Mouse (Mus musculus) midbrain, postnatal 0 days (tissue): ENCODE results near the gene Rab3gap2. TPM values are rescaled to one million over a fixed set of nuclear protein-coding genes. Genes with fewer than 3 reads are reported as not detected.
A peak's percentile ranks its signal among the peaks of the same experiment; 100 is the strongest.
"Not testable (repeated sequence)": the region's sequence is repeated elsewhere in the genome, so short reads cannot be mapped to it uniquely, and the experiment has no call there.

Source experiments
- ATAC-seq: fragments of 200-750 bp; cut with Nextera tagmentation; 2 replicates; pipeline ENCODE4 v1.8.0; 2017; ENCODE audit warnings: moderate number of reproducible peaks, mild to moderate bottlenecking, moderate TSS enrichment, moderate library complexity; ENCODE audit not compliant: low FRiP score
- DNase-seq: peaks from one replicate; pipeline ENCODE4 v3.0.0-alpha.2; 2015; ENCODE audit warnings: low spot score
- H3K27ac ChIP-seq: fragments of 300-500 bp; sonication (generic); 2 replicates; pipeline ENCODE4 v1.5.1; 2014; ENCODE audit warnings: low read depth, mild to moderate bottlenecking, low read length, mixed read lengths
- H3K27me3 ChIP-seq: fragments of 300-500 bp; sonication (generic); 2 replicates; pipeline ENCODE4 v1.6.1; 2014; ENCODE audit warnings: low read length, control low read depth, mixed read lengths; ENCODE audit not compliant: insufficient read depth
- H3K36me3 ChIP-seq: fragments of 300-500 bp; sonication (generic); 2 replicates; pipeline ENCODE4 v1.6.1; 2014; ENCODE audit warnings: low read length, control low read depth, mixed read lengths; ENCODE audit not compliant: insufficient read depth
- H3K4me1 ChIP-seq: fragments of 300-500 bp; sonication (generic); 2 replicates; pipeline ENCODE4 v1.6.1; 2014; ENCODE audit warnings: mild to moderate bottlenecking, control low read depth, antibody characterized with exemption, low read length, mixed read lengths; ENCODE audit not compliant: insufficient read depth
- H3K4me2 ChIP-seq: fragments of 300-500 bp; sonication (generic); 2 replicates; pipeline ENCODE4 v1.6.1; 2014; ENCODE audit warnings: low read depth, mild to moderate bottlenecking, low read length, mixed read lengths; ENCODE audit not compliant: poor library complexity, severe bottlenecking
- H3K4me3 ChIP-seq: fragments of 300-500 bp; sonication (generic); 2 replicates; pipeline ENCODE4 v1.5.1; 2014; ENCODE audit warnings: low read depth, mild to moderate bottlenecking, low read length, moderate library complexity
- H3K9ac ChIP-seq: fragments of 300-500 bp; sonication (generic); replicated peaks from 2 replicates; pipeline ENCODE4 v1.6.1; 2014; ENCODE audit warnings: mild to moderate bottlenecking, low read length, moderate library complexity, mixed read lengths; ENCODE audit not compliant: poor library complexity, severe bottlenecking
- H3K9me3 ChIP-seq: fragments of 300-500 bp; sonication (generic); 2 replicates; pipeline ENCODE4 v1.6.1; 2016; ENCODE audit warnings: low read length, control low read depth
- CTCF ChIP-seq: IDR thresholded peaks from 2 replicates; pipeline ENCODE4 v1.5.1; 2016; ENCODE audit warnings: antibody characterized with exemption, mild to moderate bottlenecking
- WGBS: fragments of 180-500 bp; shearing (Covaris S2); extraction: QIAGEN DNeasy Blood & Tissue Kit; methylation state at CpG from one replicate; pipeline ENCODE4 v1.1.7; 2014; 5-methylcytosine and 5-hydroxymethylcytosine counted together
- polyA plus RNA-seq: library from polyadenylated mRNA; unstranded; fragments of >200 nt; fragmentation: Nextera tagmentation; extraction: Ambion mirVana; gene quantifications from 2 replicates; pipeline ENCODE4 v1.2.1, GENCODE M21; 2015
- total RNA-seq: library from RNA; depleted of rRNA; stranded (reverse); fragments of >200 nt; gene quantifications from 2 replicates; pipeline ENCODE4 v1.2.3, GENCODE M21; 2014

Rab3gap2 gene
- total and polyA plus RNA-seq, 2 experiments from 2014 or later = 20.2 to 29.8 TPM

DNA sequence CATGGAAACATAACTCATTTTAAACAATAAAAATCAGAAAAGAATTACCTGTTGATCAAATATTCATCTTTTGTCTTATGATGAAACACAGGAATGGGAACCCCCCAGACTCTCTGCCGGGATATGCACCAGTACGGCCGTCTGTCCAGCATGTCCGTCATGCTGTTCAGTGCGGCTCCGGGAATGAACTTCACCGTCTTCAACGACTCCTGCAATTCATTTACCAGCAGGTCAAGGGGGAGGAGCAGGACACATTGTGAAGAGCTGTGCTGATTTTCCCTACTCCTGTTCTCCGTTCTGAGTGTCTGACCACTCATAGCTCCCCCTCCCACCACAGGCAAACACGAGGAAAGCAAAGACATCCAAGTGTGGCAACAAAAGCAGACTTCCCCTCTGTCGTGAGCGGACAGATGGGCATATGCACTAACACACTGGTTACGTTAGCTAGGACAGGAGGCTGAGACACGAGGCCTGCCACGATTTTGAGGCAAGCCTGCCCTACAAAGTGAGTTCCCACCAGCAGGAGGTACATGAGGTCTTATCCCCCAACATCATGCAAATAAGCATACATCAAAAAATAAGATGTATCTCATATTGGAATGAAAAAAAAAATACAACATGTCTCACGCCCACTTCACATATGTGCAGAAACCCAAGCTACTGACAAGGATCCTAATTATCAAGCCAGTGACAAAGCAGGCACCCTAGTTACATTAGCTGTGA lies 112.1 kb downstream of the Rab3gap2 start:
- no peak for TF ChIP-seq CTCF
- 93% methylated on average over 16 of the region's 16 CpGs for WGBS
- no peak overlapping the region for H3K9ac ChIP-seq
- peaks cover 50% of the 10 kb centered on the region for H3K36me3 ChIP-seq
- H3K27ac ChIP-seq = no peak overlapping the region
- H3K27me3 ChIP-seq = no peaks in the 10 kb centered on the region
- H3K4me1 ChIP-seq = no peaks in the 10 kb centered on the region
- H3K4me2 ChIP-seq = no peak overlapping the region
- ATAC-seq (no peak), DNase-seq (no peak)
- H3K4me3 ChIP-seq = no peak overlapping the region
- H3K9me3 ChIP-seq = no peaks in the 10 kb centered on the region

DNA sequence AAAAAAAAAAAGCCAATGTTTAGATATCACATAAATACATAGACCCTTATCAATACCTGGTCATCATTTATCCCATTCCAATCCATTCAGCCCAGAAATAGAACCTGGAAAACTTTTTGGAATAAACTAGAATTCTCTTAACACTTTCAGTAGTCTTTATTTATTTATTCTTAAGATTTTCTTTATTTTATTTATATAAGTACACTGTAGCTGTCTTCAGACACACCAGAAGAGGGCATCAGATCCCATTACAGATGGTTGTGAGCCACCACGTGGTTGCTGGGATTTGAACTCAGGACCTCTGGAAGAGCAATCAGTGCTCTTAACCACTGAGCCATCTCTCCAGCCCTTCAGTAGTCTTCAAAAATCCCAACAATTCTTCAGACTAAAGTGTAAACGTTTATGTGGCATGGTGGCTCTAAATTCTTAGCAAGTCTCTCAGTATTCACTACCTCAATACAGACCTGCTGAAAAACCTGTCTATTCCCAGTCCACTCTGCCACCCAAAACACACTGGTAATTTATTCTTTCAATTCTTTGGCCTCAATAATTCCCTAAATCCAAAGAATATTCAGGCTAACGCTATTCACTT lies 123.9 kb downstream of the Rab3gap2 start:
- not testable (repeated sequence) for ATAC-seq, H3K27ac ChIP-seq, DNase-seq, H3K9me3 ChIP-seq, H3K27me3 ChIP-seq, H3K9ac ChIP-seq, H3K4me1 ChIP-seq
- Histone ChIP-seq H3K36me3 (peaks cover 27% of the 10 kb centered on the region), H3K4me3 (peak overlapping the region; percentile 96), H3K4me2 (peak overlapping the region; percentile 77)
- WGBS = 63% methylated on average over 3 of the region's 3 CpGs

DNA sequence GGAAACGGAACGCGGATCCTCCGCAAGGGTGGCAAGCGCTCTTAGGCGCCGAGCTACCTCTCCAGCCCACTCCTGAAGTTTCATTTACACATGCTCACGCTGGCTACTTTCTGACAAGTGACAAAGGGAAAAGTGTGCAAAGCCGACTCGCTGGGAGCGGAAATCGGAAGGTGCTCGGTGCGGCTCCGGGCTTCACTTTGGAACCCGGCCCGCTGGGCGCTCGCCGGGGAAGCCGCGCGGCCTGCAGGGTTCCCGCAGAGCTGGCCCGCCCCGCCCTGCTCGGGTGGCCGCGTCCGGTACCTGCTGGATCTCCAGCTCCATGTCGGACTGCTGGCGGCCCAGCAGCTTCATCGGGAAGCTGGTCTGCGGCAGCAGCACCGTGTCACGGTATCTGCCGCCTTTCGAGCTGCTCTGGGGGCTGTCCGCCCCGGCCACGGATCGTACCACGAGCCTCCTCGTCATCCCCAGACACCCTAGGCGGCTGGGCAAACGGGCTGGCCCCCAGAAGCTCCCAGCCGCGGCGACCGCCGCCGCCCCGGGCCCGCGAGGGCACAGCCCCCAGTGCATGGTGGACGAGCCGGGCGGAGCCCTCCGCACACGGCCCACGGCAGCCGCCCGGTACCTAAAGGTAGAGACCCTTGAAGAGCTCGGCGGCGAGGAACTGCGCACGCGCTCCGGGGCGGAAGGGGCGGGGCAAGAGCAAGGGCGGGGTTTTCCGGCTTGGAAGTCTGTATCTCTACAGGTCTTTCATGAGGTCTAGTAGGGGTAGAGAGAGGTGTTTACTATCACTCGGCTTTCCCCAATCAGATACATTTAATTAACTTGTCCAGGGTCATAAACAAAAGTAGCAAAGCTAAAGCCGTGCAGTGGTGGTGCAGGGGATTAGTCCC lies 125.0 kb downstream of the Rab3gap2 start, which contains the start of gene Iars2:
TSS of gene Iars2 (minus strand) at position 676 of the 890 bp plus-strand sequence.
- Histone ChIP-seq H3K27ac (peak within 1 kb of the TSS; percentile 87), H3K9me3 (no peaks in the 10 kb centered on the region), H3K4me3 (peak within 1 kb of the TSS; percentile 96), H3K4me1 (peaks cover 9% of the 10 kb centered on the region), H3K36me3 (peaks cover 20% of the 10 kb centered on the region), H3K4me2 (peak within 1 kb of the TSS; percentile 77), H3K27me3 (no peaks in the 10 kb centered on the region), H3K9ac (peak within 1 kb of the TSS; percentile 77)
- DNase-seq (peak; percentile 88), ATAC-seq (peak; percentile 91)
- 1% methylated on average over 73 of the region's 76 CpGs for WGBS
- TF ChIP-seq CTCF = no peak

DNA sequence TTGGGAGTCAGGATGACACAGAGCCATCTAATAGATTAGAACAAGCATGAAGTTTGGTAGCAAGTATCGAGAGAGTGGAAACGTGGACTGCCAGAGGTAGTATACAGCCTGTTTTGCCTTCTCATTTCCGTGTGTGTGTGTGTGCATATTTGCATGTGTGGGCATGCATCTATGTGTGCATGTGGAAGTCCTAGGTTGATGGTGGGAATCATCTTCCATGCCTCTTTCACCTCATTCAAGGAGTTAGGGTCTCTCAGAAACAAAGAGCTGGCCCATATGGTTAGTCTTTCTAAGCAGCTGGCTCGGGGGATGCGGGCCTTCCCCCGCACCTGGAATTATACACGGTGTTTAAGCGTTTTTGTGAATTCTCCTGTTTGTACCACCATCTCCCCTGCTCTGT lies 125.9 kb downstream of the Rab3gap2 start:
- Histone ChIP-seq H3K9me3 (no peaks in the 10 kb centered on the region), H3K4me1 (peaks cover 9% of the 10 kb centered on the region), H3K27ac (no peak overlapping the region), H3K9ac (no peak overlapping the region), H3K4me2 (peak overlapping the region; percentile 77), H3K36me3 (peaks cover 18% of the 10 kb centered on the region), H3K4me3 (peak overlapping the region; percentile 96; the same call in 1 of the 2 replicates), H3K27me3 (no peaks in the 10 kb centered on the region)
- no peak for DNase-seq
- TF ChIP-seq CTCF = no peak
- WGBS = 93% methylated on average over 8 of the region's 8 CpGs
- ATAC-seq = no peak

DNA sequence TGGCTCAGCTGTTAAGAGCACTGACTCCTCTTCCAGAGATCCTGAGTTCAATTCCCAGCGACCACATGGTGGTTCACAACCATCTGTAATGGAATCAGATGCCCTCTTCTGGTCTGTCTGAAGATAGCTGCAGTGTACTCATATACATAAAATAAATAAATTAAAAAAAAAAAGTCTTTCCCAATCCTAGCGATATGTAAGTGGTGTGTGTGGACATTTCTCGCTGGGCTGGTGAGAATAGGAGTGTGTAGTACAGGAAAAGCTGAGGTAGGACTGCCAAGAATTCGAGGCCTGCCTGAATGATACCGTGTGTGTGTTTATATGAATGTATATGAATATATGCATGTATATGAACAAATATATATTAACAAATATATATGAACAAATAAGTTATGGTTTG lies 127.4 kb downstream of the Rab3gap2 start:
- Histone ChIP-seq H3K27me3 (no peaks in the 10 kb centered on the region), H3K9ac (0 out of 2 replicates have a peak overlapping the region, but pooled peaks have one; percentile 59), H3K27ac (no peak overlapping the region), H3K4me1 (peaks cover 9% of the 10 kb centered on the region), H3K4me3 (peak overlapping the region; percentile 57), H3K36me3 (peaks cover 7% of the 10 kb centered on the region; the same call in 1 of the 2 replicates), H3K4me2 (peak overlapping the region; percentile 62), H3K9me3 (no peaks in the 10 kb centered on the region)
- WGBS = 52% methylated on average over 5 of the region's 5 CpGs
- ATAC-seq = no peak
- TF ChIP-seq CTCF = peak; percentile 41; the same call in 1 of the 2 replicates
- no peak for DNase-seq
